Mouse (Mus musculus) 416B (cell line): ENCODE measurements at regions not wholly inside any gene's neighbourhood (a gene's known extent, or its start where the extent isn't known, plus 50 kb on each side); places are given as distances from the start of the nearest gene placed in this dataset.

Experiments
- DNase-seq: peaks from one replicate; pipeline ENCODE4 v3.0.0; 2011; ENCODE audit warnings: low read depth

DNA sequence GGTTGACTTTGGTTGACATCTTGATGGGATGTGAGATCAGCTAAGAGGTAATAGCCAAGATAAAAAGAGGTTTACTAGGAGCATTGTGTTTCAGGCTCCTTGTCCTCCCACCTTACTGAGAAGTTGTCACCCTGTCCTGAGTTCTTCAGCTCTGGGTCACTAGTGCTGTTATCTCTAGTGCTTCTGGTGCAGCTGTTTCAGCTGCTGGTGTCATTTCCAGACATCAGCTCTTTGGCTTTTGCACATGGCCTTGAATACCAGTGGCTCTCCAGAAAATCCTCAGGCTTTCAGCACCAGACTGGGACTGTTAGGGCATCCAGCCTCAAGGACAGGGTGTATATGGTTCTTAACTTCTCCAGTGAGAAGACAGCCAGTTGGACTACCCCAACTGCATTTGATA, 697.9 kb upstream of the Ncam2 start:
- DNase-seq: no peak

DNA sequence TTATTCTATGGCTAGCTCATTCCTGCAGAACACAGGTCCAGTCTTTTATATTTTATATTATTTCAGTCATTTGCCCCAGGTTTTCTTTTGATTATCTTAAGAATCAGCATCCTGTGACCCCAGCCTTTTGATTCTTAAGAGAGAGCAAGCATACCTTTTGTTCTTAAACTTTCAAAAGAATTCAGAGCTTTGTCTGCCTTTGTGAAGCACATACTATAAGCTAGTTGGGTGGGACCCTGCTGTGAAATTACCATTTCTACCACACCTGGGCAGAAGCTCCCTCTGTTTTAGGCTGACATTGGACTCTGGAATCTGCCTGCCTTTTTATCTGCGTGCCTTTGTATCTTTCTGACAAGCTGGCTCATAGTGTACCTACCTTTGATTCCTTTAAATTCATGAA, 697.2 kb upstream of the Ncam2 start:
- no peak for DNase-seq

DNA sequence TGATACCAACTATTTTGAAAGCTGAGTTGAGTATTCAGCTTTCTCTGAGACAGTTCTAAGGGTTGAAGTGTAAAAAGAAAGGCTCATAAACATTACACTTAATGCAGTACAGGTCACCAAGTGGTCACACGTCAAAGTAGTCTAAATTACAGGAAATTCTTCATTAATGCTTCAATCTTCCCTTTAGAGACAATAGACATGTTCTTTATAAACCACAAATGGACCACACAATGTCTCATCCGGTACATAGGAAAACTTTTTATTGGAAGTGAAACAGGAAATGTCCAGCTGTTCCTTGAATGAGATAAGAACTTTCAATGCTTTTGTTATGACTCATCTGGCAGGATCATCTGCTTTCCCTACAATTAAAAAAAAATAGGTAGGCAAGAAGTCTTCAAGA, 687.8 kb upstream of the Ncam2 start:
- DNase-seq: no peak

DNA sequence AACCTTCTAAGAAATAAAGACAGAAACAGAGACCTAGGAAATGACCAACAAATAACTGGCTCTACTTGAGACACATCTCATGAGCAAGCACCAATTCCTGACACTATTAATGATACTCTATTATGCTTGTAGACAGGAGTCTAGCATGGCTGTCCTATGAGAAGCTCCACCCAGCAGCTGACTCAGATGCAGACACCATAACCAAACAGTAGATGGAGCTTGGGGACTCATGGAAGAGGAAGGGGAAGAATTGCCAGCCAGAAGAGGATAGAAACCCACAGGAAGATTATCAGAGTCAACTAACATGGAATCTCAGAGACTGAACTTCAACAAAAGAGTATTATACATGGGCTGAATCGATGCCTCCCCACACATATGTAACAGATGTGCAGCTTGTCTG, 662.5 kb upstream of the Ncam2 start:
- DNase-seq: peak; percentile 3

DNA sequence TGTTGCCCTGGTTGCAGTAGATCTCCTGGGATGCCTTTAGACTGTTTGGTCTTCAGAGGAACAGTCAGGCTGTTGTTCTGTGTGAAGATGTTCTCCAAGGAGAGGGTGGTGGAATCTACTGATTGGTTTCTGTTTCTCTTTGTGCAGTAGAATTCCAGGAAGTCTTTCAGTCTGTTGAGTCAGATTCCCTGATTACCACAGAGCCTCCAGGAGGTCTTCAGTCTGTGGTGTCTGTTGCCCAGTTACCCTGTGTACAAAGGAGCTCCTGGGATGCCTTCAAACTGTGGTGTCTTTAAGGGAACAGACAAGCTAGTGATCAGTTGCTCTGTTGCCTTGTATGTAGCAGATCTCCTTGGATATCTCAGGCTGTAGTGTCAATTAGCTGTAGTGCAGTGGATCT, 653.9 kb upstream of the Ncam2 start:
- DNase-seq: no peak

DNA sequence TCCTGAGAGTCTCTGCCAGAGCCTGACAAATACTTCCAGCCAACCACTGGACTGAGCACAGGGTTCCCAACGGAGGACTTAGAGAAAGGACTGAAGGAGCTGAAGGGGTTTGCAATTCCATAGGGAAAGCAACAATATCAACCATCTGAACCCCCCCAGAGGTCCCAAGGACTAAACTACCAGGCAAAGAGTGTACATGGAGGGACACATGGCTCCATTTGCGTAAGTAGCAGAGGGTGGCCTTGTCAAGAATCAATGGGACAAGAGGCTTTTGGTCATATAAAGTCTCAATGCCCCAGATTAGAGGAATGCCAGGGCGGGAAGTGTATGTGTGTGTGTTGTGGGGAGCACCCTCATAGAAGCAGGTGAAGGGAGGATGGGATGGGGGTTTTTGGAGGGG, 633.4 kb upstream of the Ncam2 start:
- DNase-seq: no peak

DNA sequence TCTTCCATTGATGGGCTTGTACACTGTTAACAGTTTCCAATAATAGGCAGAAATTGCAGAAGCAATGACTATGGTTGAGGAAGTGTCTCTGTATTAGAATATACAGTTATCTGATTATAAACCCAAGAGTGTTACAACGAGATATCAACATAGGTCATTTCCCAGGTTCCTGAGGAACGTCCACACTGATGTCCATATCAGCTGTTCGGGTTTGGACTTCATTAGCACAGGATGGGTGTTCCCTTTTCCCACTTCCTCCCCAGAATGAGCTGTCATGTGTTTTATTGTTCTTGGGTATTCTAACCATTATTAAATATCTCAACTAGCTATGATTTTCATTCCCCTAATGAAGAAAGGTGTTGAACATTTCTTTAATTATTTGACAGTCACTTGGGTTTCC, 613.2 kb upstream of the Ncam2 start:
- DNase-seq: no peak

DNA sequence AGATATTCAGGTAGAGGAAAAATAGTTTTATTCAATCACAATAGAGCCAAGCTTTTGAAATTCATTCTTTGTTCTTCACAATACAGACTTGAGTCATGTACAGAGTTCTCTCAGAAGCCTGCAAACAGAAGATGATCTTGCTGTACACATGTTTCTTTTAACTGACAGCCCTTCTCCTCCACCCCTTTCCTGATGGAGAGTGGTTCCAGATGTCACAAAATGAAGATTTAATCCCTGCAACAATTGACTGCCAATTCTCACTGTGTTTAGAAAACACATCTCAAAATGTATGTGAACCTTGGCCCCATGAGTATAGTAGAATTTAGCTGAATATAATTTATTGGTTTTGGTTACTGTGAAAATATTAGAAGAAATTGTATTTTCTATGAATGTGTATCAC, 596.6 kb upstream of the Ncam2 start:
- no peak for DNase-seq
